Mouse (Mus musculus) midbrain, embryonic 13.5 days (tissue): Measurements from ENCODE around the gene AI661453. TPM values are rescaled to one million over a fixed set of nuclear protein-coding genes. Genes with fewer than 3 reads are reported as not detected.
"Not testable (repeated sequence)": the region's sequence is repeated elsewhere in the genome, so short reads cannot be mapped to it uniquely, and the experiment has no call there.

Experiments
- ATAC-seq: fragments of 200-750 bp; cut with Nextera tagmentation; 2 replicates; pipeline ENCODE4 v1.8.0; 2017; ENCODE audit warnings: mild to moderate bottlenecking, moderate TSS enrichment, moderate library complexity
- H3K27ac ChIP-seq: fragments of 300-500 bp; sonication (generic); 2 replicates; pipeline ENCODE4 v1.5.1; 2015; ENCODE audit warnings: inconsistent platforms, mild to moderate bottlenecking, moderate library complexity
- H3K27me3 ChIP-seq: fragments of 300-500 bp; sonication (generic); 2 replicates; pipeline ENCODE4 v1.6.1; 2015; ENCODE audit warnings: mild to moderate bottlenecking, inconsistent platforms
- H3K36me3 ChIP-seq: fragments of 300-500 bp; sonication (generic); 2 replicates; pipeline ENCODE4 v1.6.1; 2015; ENCODE audit warnings: mild to moderate bottlenecking, inconsistent platforms
- H3K4me1 ChIP-seq: fragments of 300-500 bp; sonication (generic); replicated peaks from 2 replicates; pipeline ENCODE4 v1.6.1; 2015; ENCODE audit warnings: inconsistent platforms
- H3K4me2 ChIP-seq: fragments of 300-500 bp; sonication (generic); replicated peaks from 2 replicates; pipeline ENCODE4 v1.6.1; 2015; ENCODE audit warnings: moderate library complexity, mild to moderate bottlenecking, inconsistent platforms
- H3K4me3 ChIP-seq: fragments of 300-500 bp; sonication (generic); replicated peaks from 2 replicates; pipeline ENCODE4 v1.5.1; 2015; ENCODE audit warnings: mild to moderate bottlenecking, inconsistent platforms
- H3K9ac ChIP-seq: fragments of 300-500 bp; sonication (generic); replicated peaks from 2 replicates; pipeline ENCODE4 v1.6.1; 2015; ENCODE audit warnings: mild to moderate bottlenecking, inconsistent platforms
- H3K9me3 ChIP-seq: fragments of 300-500 bp; sonication (generic); 2 replicates; pipeline ENCODE4 v1.6.1; 2016; ENCODE audit warnings: mild to moderate bottlenecking, inconsistent platforms
- WGBS: fragments of 180-500 bp; shearing (Covaris S2); methylation state at CpG from one replicate; pipeline ENCODE4 v1.1.7; 2015; 5-methylcytosine and 5-hydroxymethylcytosine counted together
- polyA plus RNA-seq: library from polyadenylated mRNA; unstranded; fragments of >200 nt; fragmentation: Nextera tagmentation; extraction: Ambion mirVana; gene quantifications from 2 replicates; pipeline ENCODE4 v1.2.1, GENCODE M21; 2015

AI661453 gene
- 0.26 and 0.30 TPM in 2 replicates for polyA plus RNA-seq

- WGBS, result 1% methylated on average over 45 of the region's 45 CpGs
- Histone ChIP-seq H3K9me3 (no peaks in the 10 kb centered on the region), H3K9ac (peak within 1 kb of the TSS; percentile 55), H3K4me1 (peaks cover 21% of the 10 kb centered on the region), H3K4me3 (peak within 1 kb of the TSS; percentile 39), H3K4me2 (peak within 1 kb of the TSS; percentile 65), H3K27me3 (peaks cover 51% of the 10 kb centered on the region), H3K36me3 (no peaks in the 10 kb centered on the region), H3K27ac (no peak within 1 kb of the TSS)
- peak; percentile 25; the same call in 1 of the 2 replicates for ATAC-seq
Measured at GRCm38 (mm10) chr17:47436156-47436906, at the start of gene AI661453. AI661453 (plus strand) TSS chr17:47436615.

- Histone ChIP-seq H3K27me3 (no peaks in the 10 kb centered on the region), H3K4me2 (no peak overlapping the region), H3K9ac (no peak overlapping the region), H3K27ac (no peak overlapping the region), H3K4me1 (peaks cover 7% of the 10 kb centered on the region; the same call in 1 of the 2 replicates), H3K4me3 (no peak overlapping the region), H3K36me3 (peaks cover 3% of the 10 kb centered on the region; the same call in 1 of the 2 replicates), H3K9me3 (0 out of 2 replicates have a peak, but pooled peaks cover 3% of the 10 kb centered on the region)
- no peak for ATAC-seq
- WGBS, result 63% methylated on average over 4 of the region's 4 CpGs
Measured at GRCm38 (mm10) chr17:47386649-47387048, 49.8 kb upstream of the AI661453 start.

GRCm38 (mm10) chr17:47394223-47394869, 42.1 kb upstream of the AI661453 start:
- H3K4me1 ChIP-seq, result peaks cover 14% of the 10 kb centered on the region
- H3K4me3 ChIP-seq, result peak overlapping the region; percentile 11; the same call in 1 of the 2 replicates
- peak overlapping the region; percentile 35 for H3K4me2 ChIP-seq
- WGBS, result 23% methylated on average over 24 of the region's 24 CpGs
- 0 out of 2 replicates have a peak overlapping the region, but pooled peaks have one; percentile 14 for H3K9ac ChIP-seq
- peaks cover 26% of the 10 kb centered on the region for H3K27me3 ChIP-seq
- H3K9me3 ChIP-seq, result no peaks in the 10 kb centered on the region
- no peaks in the 10 kb centered on the region for H3K36me3 ChIP-seq
- H3K27ac ChIP-seq, result no peak overlapping the region
- ATAC-seq, result peak; percentile 25; the same call in 1 of the 2 replicates

GRCm38 (mm10) chr17:47395376-47395913, 41.0 kb upstream of the AI661453 start:
- Histone ChIP-seq H3K4me2 (peak overlapping the region; percentile 35), H3K27me3 (peaks cover 32% of the 10 kb centered on the region), H3K4me1 (peaks cover 14% of the 10 kb centered on the region), H3K4me3 (peak overlapping the region; percentile 16), H3K36me3 (no peaks in the 10 kb centered on the region), H3K27ac (no peak overlapping the region), H3K9ac (no peak overlapping the region), H3K9me3 (no peaks in the 10 kb centered on the region)
- peak; percentile 80 for ATAC-seq
- WGBS, result 3% methylated on average over 19 of the region's 20 CpGs

GRCm38 (mm10) chr17:47399091-47399490, 37.3 kb upstream of the AI661453 start:
- Histone ChIP-seq H3K27ac (no peak overlapping the region), H3K4me3 (no peak overlapping the region), H3K36me3 (no peaks in the 10 kb centered on the region), H3K9me3 (no peaks in the 10 kb centered on the region), H3K4me2 (no peak overlapping the region), H3K27me3 (peaks cover 40% of the 10 kb centered on the region), H3K9ac (no peak overlapping the region), H3K4me1 (peaks cover 14% of the 10 kb centered on the region)
- WGBS, result 87% methylated on average over 8 of the region's 8 CpGs
- ATAC-seq, result no peak

- Histone ChIP-seq H3K9me3 (no peaks in the 10 kb centered on the region), H3K9ac (no peak within 1 kb of the TSS), H3K4me3 (no peak within 1 kb of the TSS), H3K27ac (no peak within 1 kb of the TSS), H3K36me3 (no peaks in the 10 kb centered on the region), H3K27me3 (peaks cover 30% of the 10 kb centered on the region), H3K4me2 (no peak within 1 kb of the TSS), H3K4me1 (peaks cover 3% of the 10 kb centered on the region; the same call in 1 of the 2 replicates)
- 15% methylated on average over 10 of the region's 10 CpGs for WGBS
- no peak for ATAC-seq
Measured at GRCm38 (mm10) chr17:47400451-47400850, 36.0 kb upstream of the AI661453 start, which contains the start of gene Guca1a. Guca1a (minus strand) TSS chr17:47400584.

- H3K27me3 ChIP-seq, result peaks cover 55% of the 10 kb centered on the region
Measured at GRCm38 (mm10) chr17:47407717-47408557, 28.5 kb upstream of the AI661453 start.

GRCm38 (mm10) chr17:47408558-47408898, 27.9 kb upstream of the AI661453 start:
- 0 out of 2 replicates have a peak, but pooled peaks have one; percentile 21 for ATAC-seq
- Histone ChIP-seq H3K9ac (no peak overlapping the region), H3K4me3 (no peak overlapping the region), H3K27ac (no peak overlapping the region), H3K4me2 (no peak overlapping the region), H3K36me3 (no peaks in the 10 kb centered on the region), H3K9me3 (no peaks in the 10 kb centered on the region; the same call in 1 of the 2 replicates), H3K4me1 (no peaks in the 10 kb centered on the region; the same call in 1 of the 2 replicates), H3K27me3 (peaks cover 59% of the 10 kb centered on the region)
- 28% methylated on average over 8 of the region's 8 CpGs for WGBS

More at GRCm38 (mm10) chr17:47407717-47408557, 28.5 kb upstream of the AI661453 start:
- Histone ChIP-seq H3K9ac (no peak overlapping the region), H3K4me1 (no peaks in the 10 kb centered on the region; the same call in 1 of the 2 replicates), H3K36me3 (no peaks in the 10 kb centered on the region), H3K27ac (no peak overlapping the region), H3K9me3 (no peaks in the 10 kb centered on the region; the same call in 1 of the 2 replicates), H3K4me3 (no peak overlapping the region), H3K4me2 (no peak overlapping the region)
- 69% methylated on average over 10 of the region's 10 CpGs for WGBS
- ATAC-seq, result no peak

GRCm38 (mm10) chr17:47409897-47410861, 26.2 kb upstream of the AI661453 start:
- 0 out of 2 replicates have a peak overlapping the region, but pooled peaks have one; percentile 23 for H3K9ac ChIP-seq
- peak; percentile 71 for ATAC-seq
- H3K27me3 ChIP-seq, result peaks cover 59% of the 10 kb centered on the region
- H3K9me3 ChIP-seq, H3K27ac ChIP-seq, H3K4me1 ChIP-seq, H3K36me3 ChIP-seq: not testable (repeated sequence)
- peak overlapping the region; percentile 37 for H3K4me3 ChIP-seq
- peak overlapping the region; percentile 57 for H3K4me2 ChIP-seq
- WGBS, result 3% methylated on average over 74 of the region's 74 CpGs

- Histone ChIP-seq H3K27me3 (no peaks in the 10 kb centered on the region), H3K27ac (no peak overlapping the region), H3K4me2 (no peak overlapping the region), H3K4me3 (no peak overlapping the region), H3K36me3 (no peaks in the 10 kb centered on the region), H3K9me3 (no peaks in the 10 kb centered on the region), H3K9ac (no peak overlapping the region), H3K4me1 (no peaks in the 10 kb centered on the region)
- 69% methylated on average over 2 of the region's 2 CpGs for WGBS
- no peak for ATAC-seq
Measured at GRCm38 (mm10) chr17:47420195-47420594, 16.2 kb upstream of the AI661453 start.
